Mouse (Mus musculus) spleen, postnatal 14 days (tissue): ENCODE measurements around the gene Irx1.

ENCODE experiments used
- DNase-seq, 2 experiments: peaks; one replicate each; pipeline ENCODE4 v3.0.0; 2021 to 2022; ENCODE audit warnings: low spot score in 2 of 2

Gene Irx1

GRCm38 (mm10) chr13:71963356-71964351, at the start of gene Irx1:
Gene Irx1, minus strand, starts transcription at chr13:71963723.
- DNase-seq = no peak

GRCm38 (mm10) chr13:71979932-71980655, 16.6 kb upstream of the Irx1 start:
- no peak for DNase-seq

GRCm38 (mm10) chr13:71975753-71976152, 12.2 kb upstream of the Irx1 start:
- DNase-seq = no peak

GRCm38 (mm10) chr13:71968286-71968685, 4.8 kb upstream of the Irx1 start:
- DNase-seq = no peak

- no peak for DNase-seq
Measured at GRCm38 (mm10) chr13:71967341-71968250, 4.1 kb upstream of the Irx1 start.

GRCm38 (mm10) chr13:71966631-71967030, 3.1 kb upstream of the Irx1 start:
- DNase-seq = no peak

GRCm38 (mm10) chr13:71964366-71964765, 843 bp upstream of the Irx1 start:
- no peak for DNase-seq

- DNase-seq = no peak
Measured at GRCm38 (mm10) chr13:71962661-71963355, 715 bp downstream of the Irx1 start.

- no peak for DNase-seq
Measured at GRCm38 (mm10) chr13:71961891-71962660, 1.4 kb downstream of the Irx1 start.

- DNase-seq = no peak
Measured at GRCm38 (mm10) chr13:71960846-71961735, 2.4 kb downstream of the Irx1 start.

- DNase-seq = no peak
Measured at GRCm38 (mm10) chr13:71960277-71960672, 3.2 kb downstream of the Irx1 start.

- no peak for DNase-seq
Measured at GRCm38 (mm10) chr13:71959361-71960276, 3.9 kb downstream of the Irx1 start.

- DNase-seq = no peak
Measured at GRCm38 (mm10) chr13:71958651-71959050, 4.9 kb downstream of the Irx1 start.

- no peak for DNase-seq
Measured at GRCm38 (mm10) chr13:71957811-71958351, 5.6 kb downstream of the Irx1 start.

- no peak for DNase-seq
Measured at GRCm38 (mm10) chr13:71957147-71957546, 6.4 kb downstream of the Irx1 start.

- no peak for DNase-seq
Measured at GRCm38 (mm10) chr13:71956481-71956880, 7.0 kb downstream of the Irx1 start.

- no peak for DNase-seq
Measured at GRCm38 (mm10) chr13:71951966-71952365, 11.6 kb downstream of the Irx1 start.

- DNase-seq = no peak
Measured at GRCm38 (mm10) chr13:71949859-71950258, 13.7 kb downstream of the Irx1 start.
